Mouse (Mus musculus) midbrain, embryonic 15.5 days (tissue): Measurements from ENCODE around the gene Gale. TPM values are rescaled to one million over a fixed set of nuclear protein-coding genes. Genes with fewer than 3 reads are reported as not detected.

Experiments
- ATAC-seq: fragments of 200-750 bp; cut with Nextera tagmentation; replicated peaks from 2 replicates; pipeline ENCODE4 v1.8.0; 2017; ENCODE audit warnings: moderate TSS enrichment
- H3K27ac ChIP-seq: fragments of 300-500 bp; sonication (generic); 2 replicates; pipeline ENCODE4 v1.5.1; 2015; ENCODE audit warnings: mild to moderate bottlenecking, inconsistent platforms
- H3K27me3 ChIP-seq: fragments of 300-500 bp; sonication (generic); replicated peaks from 2 replicates; pipeline ENCODE4 v1.6.1; 2015; ENCODE audit warnings: inconsistent platforms
- H3K36me3 ChIP-seq: fragments of 300-500 bp; sonication (generic); replicated peaks from 2 replicates; pipeline ENCODE4 v1.6.1; 2015; ENCODE audit warnings: inconsistent platforms
- H3K4me1 ChIP-seq: fragments of 300-500 bp; sonication (generic); 2 replicates; pipeline ENCODE4 v1.6.1; 2015; ENCODE audit warnings: inconsistent platforms
- H3K4me2 ChIP-seq: fragments of 300-500 bp; sonication (generic); 2 replicates; pipeline ENCODE4 v1.6.1; 2015; ENCODE audit warnings: inconsistent platforms, mild to moderate bottlenecking, moderate library complexity
- H3K4me3 ChIP-seq: fragments of 300-500 bp; sonication (generic); 2 replicates; pipeline ENCODE4 v1.5.1; 2015; ENCODE audit warnings: mild to moderate bottlenecking, inconsistent platforms
- H3K9ac ChIP-seq: fragments of 300-500 bp; sonication (generic); 2 replicates; pipeline ENCODE4 v1.6.1; 2015; ENCODE audit warnings: mild to moderate bottlenecking, inconsistent platforms
- H3K9me3 ChIP-seq: fragments of 300-500 bp; sonication (generic); 2 replicates; pipeline ENCODE4 v1.6.1; 2016; ENCODE audit warnings: inconsistent platforms
- WGBS: fragments of 180-500 bp; shearing (Covaris S2); methylation state at CpG from one replicate; pipeline ENCODE4 v1.1.7; 2015; ENCODE audit warnings: mixed read lengths; 5-methylcytosine and 5-hydroxymethylcytosine counted together
- polyA plus RNA-seq: library from polyadenylated mRNA; unstranded; fragments of >200 nt; fragmentation: Nextera tagmentation; extraction: Ambion mirVana; gene quantifications from 2 replicates; pipeline ENCODE4 v1.2.1, GENCODE M21; 2015

The Gale gene
- polyA plus RNA-seq, 1 experiment from 2014 or later: 41.6 TPM

DNA sequence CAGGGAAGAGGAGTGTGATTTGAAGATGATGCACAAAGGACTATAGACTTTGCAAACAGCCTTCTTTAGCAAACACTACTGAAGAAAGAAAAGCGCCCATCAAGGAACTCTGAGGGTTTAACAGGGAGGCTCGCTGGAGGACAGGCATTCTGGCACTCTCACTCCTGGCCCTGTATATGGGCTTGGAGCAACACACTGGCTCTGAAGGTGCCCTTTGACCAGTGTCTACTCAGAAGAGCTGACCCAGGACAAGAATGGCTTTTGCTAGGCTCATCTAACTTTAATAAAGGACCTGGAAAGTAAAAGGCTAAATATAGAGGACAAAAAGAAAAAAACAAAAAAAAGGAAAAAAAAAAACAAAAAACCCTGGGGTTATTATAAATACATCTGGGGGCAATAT, 41.4 kb downstream of the Gale start:
- no peak overlapping the region for H3K4me3 ChIP-seq
- H3K27me3 ChIP-seq: no peaks in the 10 kb centered on the region
- ATAC-seq: no peak
- WGBS: 87% methylated on average over 2 of the region's 2 CpGs
- no peaks in the 10 kb centered on the region for H3K4me1 ChIP-seq
- no peak overlapping the region for H3K4me2 ChIP-seq
- H3K9me3 ChIP-seq: no peaks in the 10 kb centered on the region
- no peak overlapping the region for H3K9ac ChIP-seq
- peaks cover 68% of the 10 kb centered on the region for H3K36me3 ChIP-seq
- no peak overlapping the region for H3K27ac ChIP-seq

- Histone ChIP-seq H3K9me3 (no peaks in the 10 kb centered on the region), H3K4me2 (no peak overlapping the region), H3K9ac (no peak overlapping the region), H3K4me3 (no peak overlapping the region), H3K27ac (no peak overlapping the region), H3K36me3 (peaks cover 84% of the 10 kb centered on the region), H3K27me3 (no peaks in the 10 kb centered on the region), H3K4me1 (no peaks in the 10 kb centered on the region)
- no peak for ATAC-seq
- WGBS: 89% methylated on average over 3 of the region's 3 CpGs
Measured at GRCm38 (mm10) chr4:136006821-136007220, 43.3 kb downstream of the Gale start.

GRCm38 (mm10) chr4:136008782-136009447, 45.4 kb downstream of the Gale start:
- ATAC-seq: no peak
- Histone ChIP-seq H3K4me2 (no peak overlapping the region), H3K27ac (no peak overlapping the region), H3K4me1 (no peaks in the 10 kb centered on the region), H3K36me3 (peaks cover 73% of the 10 kb centered on the region), H3K4me3 (no peak overlapping the region), H3K9ac (no peak overlapping the region), H3K9me3 (no peaks in the 10 kb centered on the region), H3K27me3 (no peaks in the 10 kb centered on the region)
- WGBS: 96% methylated on average over 8 of the region's 8 CpGs

- peaks cover 61% of the 10 kb centered on the region for H3K36me3 ChIP-seq
- H3K4me3 ChIP-seq: no peak overlapping the region
- 91% methylated on average over 4 of the region's 4 CpGs for WGBS
- H3K4me2 ChIP-seq: no peak overlapping the region
- H3K4me1 ChIP-seq: no peaks in the 10 kb centered on the region
- no peaks in the 10 kb centered on the region for H3K9me3 ChIP-seq
- H3K27ac ChIP-seq: no peak overlapping the region
- no peak overlapping the region for H3K9ac ChIP-seq
- no peak for ATAC-seq
- no peaks in the 10 kb centered on the region for H3K27me3 ChIP-seq
Measured at GRCm38 (mm10) chr4:136010586-136010985, 47.1 kb downstream of the Gale start.

DNA sequence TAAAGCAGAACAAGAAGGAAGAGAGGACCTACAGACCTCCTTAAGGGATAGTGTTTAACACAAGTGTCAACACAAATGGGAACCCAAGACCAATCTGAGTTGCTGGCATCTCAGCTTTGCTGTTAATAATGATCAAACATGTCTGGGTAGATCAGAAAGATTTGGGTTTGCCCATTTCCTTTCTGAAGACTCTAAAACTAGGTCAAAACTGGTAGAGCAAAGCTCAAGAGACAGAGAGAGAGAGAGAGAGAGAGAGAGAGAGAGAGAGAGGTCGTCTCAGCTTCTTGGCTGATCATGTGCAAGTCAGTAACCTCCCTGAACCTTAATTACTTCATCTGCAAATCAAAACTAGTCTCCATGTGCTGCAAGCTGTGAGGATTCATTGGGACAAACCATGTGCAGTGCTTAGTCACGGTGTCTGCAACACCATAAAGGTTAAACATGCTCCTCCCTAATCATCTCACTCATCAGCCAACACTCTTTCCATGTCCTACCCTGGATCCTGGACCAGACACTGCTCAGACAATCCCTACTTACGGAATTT, 52.6 kb downstream of the Gale start:
- Histone ChIP-seq H3K27me3 (no peaks in the 10 kb centered on the region), H3K36me3 (peaks cover 15% of the 10 kb centered on the region), H3K9ac (no peak overlapping the region), H3K4me1 (peaks cover 20% of the 10 kb centered on the region), H3K4me3 (no peak overlapping the region), H3K9me3 (no peaks in the 10 kb centered on the region), H3K27ac (no peak overlapping the region), H3K4me2 (no peak overlapping the region)
- 85% methylated on average over 3 of the region's 3 CpGs for WGBS
- no peak for ATAC-seq

Other genes with a start within 250 kb of the Gale start
- gene Il22ra1, start 235.6 kb upstream of the Gale start, polyA plus RNA-seq: not detected in 2 replicates
- gene Myom3, start 204.0 kb upstream of the Gale start, polyA plus RNA-seq: 0.27 and 0.70 TPM in 2 replicates
- gene Srsf10, start 108.0 kb upstream of the Gale start, polyA plus RNA-seq: 183 and 190 TPM in 2 replicates
- 92.1 and 96.0 TPM in 2 replicates for gene Pnrc2, start 89.9 kb upstream of the Gale start, polyA plus RNA-seq
- 0.19 TPM in 1 of 2 replicates, not detected in the other for gene Cnr2, start 68.3 kb upstream of the Gale start, polyA plus RNA-seq
- 63.2 and 68.3 TPM in 2 replicates for gene Fuca1, start 43.0 kb upstream of the Gale start, polyA plus RNA-seq
- 57.0 and 63.4 TPM in 2 replicates for gene Hmgcl, start 17.3 kb upstream of the Gale start, polyA plus RNA-seq
- 228 and 233 TPM in 2 replicates for gene Lypla2, start 8.9 kb downstream of the Gale start, polyA plus RNA-seq
- 62.8 and 64.6 TPM in 2 replicates for gene Pithd1, start 23.5 kb downstream of the Gale start, polyA plus RNA-seq
- gene Eloa, start 58.0 kb downstream of the Gale start, polyA plus RNA-seq: 27.5 TPM in 2 replicates
- 262 and 276 TPM in 2 replicates for gene Rpl11, start 89.7 kb downstream of the Gale start, polyA plus RNA-seq
- gene Id3, start 179.8 kb downstream of the Gale start, polyA plus RNA-seq: 127 and 151 TPM in 2 replicates
- 2.2 and 2.3 TPM in 2 replicates for gene E2f2, start 208.7 kb downstream of the Gale start, polyA plus RNA-seq
- 5.1 and 5.2 TPM in 2 replicates for gene Asap3, start 242.6 kb downstream of the Gale start, polyA plus RNA-seq